Mouse (Mus musculus) fibroblast of lung, adult 2 months (primary cell): ENCODE measurements at regions not wholly inside any gene's neighbourhood (a gene's known extent, or its start where the extent isn't known, plus 50 kb on each side); places are given as distances from the start of the nearest gene placed in this dataset.

Source experiments
- DNase-seq: peaks from one replicate; pipeline ENCODE4 v3.0.0-alpha.2; 2011; ENCODE audit warnings: low read depth

- peak; percentile 40 for DNase-seq
These were observed 130.8 kb upstream of the Thbs1 start for GRCm38 (mm10) chr2:117980856-117981255.

DNA sequence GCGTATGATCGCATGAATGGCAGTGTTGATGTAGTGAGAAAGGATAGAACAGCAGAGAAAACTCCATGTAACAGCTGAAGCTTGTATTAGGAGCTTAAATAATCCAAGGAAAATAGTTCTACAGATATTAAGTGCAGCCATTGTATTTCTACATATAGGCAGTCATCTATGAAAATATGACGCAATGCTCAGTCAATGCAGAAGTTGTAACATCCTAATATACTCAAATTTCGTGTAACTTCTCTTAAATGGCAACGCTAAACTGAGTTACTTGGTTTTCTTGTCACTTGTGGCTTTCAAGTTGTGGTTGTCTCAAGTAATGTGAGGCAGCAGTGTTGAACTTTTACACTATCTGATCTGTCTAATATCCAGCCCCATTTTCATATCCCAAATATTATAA lies 127.1 kb upstream of the Thbs1 start:
- no peak for DNase-seq

DNA sequence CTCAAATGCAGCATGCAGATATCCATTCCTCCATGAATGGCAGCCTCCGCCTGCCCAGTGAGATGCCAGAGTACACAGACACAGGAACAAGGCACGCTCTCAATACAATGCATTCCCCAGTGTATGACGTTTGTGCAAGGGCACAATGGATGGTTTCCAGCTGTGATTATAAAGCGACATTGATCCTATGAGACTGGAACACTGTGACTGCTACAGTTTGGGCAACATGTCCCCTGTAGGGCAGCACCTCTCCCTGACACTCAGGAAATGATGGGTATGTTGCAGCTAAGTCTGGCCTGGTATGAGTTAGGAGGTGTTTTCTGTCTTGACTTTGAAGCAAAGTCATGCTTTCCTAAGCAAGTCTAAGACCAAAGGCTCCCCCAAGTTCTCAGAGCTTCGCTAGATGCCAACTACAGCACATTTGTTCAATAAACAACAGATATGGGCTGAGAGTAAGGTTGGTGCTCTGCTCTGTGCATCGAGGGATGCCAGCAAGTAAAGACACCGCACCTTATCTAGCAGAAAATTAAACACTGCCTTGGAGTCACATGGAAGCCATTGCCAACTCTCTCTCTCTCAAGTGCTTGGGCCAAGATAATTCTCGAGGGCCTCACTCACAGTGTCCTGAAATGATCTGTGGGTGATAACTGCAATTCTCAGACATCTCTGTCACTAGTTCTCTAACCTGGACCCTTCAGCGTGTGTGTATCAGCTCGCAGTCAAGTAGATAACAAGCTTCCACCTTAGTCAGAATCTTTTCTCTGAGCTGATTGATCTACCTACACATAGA lies 124.1 kb upstream of the Thbs1 start:
- no peak for DNase-seq

DNA sequence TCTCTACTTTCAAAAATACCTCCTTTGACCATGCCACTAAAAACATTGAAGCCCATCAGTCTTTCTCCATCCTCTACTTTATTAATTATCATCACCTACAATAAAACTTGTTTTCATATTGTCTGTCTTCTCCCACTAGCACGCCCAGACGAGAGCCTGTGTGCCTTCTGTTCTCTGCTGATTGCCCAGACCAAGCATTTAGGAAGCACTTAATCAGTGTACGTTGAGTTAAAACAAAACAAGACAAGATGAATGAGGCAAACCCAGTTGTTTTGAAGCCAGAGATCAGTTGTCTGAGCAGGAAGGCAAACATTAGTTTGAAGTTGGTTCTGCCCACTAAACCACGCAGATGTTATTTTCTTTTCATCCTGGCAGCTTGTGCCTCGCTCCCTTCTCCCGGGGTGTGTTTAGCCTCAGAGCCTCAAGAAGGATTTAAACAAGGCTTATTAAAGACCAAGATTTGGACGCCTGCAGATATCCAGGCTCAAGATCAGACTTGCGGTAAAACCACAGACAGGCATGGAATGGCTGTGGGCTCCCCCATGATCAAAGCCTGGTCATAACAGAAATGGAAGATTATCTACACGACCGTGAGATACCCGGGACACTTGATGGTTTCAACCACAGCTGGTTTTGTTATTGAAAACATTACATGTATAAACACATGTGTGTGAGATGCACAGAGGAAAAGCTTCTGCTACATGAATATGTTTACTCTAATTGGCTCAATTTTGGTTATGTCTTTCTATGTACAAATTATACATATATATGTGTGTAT lies 123.1 kb upstream of the Thbs1 start:
- peak; percentile 34 for DNase-seq

DNA sequence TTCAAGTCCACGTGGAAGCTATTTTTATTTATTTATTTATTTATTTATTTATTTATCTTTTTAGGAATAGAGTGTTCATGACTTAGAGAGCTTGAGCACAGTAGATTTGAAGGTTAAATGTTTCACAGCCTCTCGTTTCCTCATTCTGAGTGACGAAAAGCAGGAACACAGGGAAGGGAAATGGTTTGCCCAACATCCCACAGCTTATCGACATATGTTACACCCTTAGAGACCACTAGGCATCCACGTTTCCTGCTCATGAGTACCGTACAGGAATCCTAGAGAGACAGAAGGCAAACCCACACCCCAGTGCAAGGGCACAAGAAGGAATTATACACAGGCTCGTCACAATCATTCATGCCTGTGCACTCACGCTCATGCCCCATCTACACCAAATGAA lies 122.5 kb upstream of the Thbs1 start:
- DNase-seq = no peak

DNA sequence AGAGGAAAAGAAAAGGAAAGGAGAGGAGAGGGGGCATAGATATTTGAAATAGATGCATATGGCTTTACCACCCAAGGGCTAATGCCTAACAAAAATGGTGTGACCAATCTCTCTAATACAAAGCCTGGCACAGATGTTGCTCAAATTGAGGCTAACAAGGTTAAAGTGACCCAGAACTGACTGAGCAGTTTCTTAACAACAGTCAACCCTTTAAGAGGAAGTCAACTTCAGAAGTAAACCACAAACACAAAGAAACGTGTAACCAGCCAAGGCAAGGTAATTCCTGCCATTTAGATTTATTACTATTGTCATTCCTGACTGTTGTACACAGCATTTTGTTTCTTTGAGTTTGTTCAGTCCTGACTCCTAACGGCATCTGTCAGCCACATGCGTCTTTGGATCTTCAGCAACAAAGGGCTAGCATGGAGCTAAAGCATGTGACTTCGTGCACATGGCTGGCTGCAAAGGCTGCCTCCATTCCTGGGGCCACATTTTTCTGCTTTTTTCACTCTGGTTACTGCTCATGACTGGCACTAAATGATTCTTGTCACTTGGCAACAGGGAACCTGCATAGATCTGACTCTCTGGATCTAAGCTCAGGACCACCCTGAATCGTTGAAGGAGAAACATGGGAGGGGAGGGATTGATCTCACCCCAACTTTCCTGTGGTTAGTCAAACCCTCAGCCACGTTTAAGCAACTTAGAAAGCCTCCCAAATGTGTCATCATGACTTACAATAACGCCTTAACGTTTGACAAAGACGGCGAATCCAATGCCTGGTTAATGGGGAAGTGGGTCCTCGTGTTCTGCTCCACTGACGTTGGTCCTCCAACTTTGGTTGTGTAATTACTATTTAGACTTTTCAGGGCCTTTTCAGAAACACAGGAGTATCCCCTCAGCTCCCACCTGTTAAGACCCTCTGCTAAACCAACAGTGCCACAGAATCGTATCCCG lies 115.3 kb upstream of the Thbs1 start:
- DNase-seq = peak; percentile 50

- peak; percentile 77 for DNase-seq
These were observed 112.0 kb upstream of the Thbs1 start for GRCm38 (mm10) chr2:117999641-118000040.

GRCm38 (mm10) chr2:118004191-118004590 lies 107.5 kb upstream of the Thbs1 start:
- no peak for DNase-seq

DNA sequence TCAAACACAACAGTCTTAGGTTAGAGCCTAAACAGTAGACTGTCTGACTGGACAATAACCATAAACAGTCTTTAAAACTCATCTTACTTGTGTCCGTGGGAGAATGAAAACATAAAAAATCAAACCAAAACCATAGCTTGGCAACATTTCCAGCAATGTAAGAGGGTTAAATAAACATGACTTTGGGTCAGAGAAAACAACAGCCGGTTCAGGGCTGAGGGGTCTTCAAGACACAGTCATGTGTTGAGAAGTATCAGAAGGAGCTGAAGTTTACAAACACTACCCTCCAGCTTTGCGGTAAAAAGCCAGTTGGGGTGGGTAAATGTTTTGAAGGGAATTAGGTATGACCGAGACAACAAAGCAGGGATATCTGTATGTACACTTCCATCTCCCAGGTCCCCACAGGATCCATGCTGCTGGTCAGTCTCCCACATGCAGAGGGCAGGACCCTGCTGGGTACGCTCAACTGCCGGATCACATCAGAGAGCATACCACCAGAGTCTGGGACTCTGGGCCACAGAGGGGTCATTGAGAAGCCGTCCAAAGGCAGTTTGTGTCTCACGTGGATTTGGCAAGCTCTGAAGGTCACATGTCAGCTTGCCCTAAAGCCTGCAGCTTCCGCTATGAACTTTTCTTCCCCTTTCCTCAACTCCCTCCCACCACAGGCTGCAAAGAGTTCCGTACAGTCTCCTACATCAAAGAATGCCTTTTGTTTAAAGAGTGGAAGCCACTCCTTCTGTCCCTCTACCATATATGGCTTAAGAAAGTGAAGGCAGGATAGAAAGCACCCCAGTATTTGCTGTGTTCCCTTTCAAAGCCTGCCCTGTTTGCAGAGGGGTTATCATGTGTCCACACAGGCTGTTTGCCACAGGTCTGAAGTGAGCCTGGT lies 103.9 kb upstream of the Thbs1 start:
- DNase-seq = no peak

GRCm38 (mm10) chr2:118011679-118012078 lies 100.0 kb upstream of the Thbs1 start:
- no peak for DNase-seq

GRCm38 (mm10) chr2:118012211-118012610 lies 99.5 kb upstream of the Thbs1 start:
- no peak for DNase-seq

DNA sequence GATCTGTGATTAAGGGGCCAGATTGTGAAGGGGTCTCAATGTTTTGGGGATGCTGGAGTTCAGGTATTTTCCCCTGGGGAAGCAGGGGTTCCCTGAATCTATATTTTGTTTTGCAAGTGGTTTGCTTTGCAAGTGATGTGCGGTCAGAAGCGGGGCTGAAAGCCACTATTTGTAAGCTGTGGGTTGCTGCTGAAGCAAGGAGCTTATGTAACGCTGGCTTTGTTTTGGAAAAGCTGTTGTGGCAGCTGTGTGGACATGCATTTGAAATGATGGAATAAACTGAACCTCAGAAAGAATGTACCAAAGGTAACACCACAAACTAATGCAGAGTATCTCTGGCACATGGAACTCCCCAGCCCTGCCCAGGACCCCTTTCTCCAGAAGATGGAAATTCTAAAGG lies 98.5 kb upstream of the Thbs1 start:
- DNase-seq = no peak

GRCm38 (mm10) chr2:118015182-118015581 lies 96.5 kb upstream of the Thbs1 start:
- DNase-seq = no peak

GRCm38 (mm10) chr2:118025829-118026735 lies 85.6 kb upstream of the Thbs1 start:
- no peak for DNase-seq

- no peak for DNase-seq
These were observed 82.8 kb upstream of the Thbs1 start for GRCm38 (mm10) chr2:118028881-118029280.

DNA sequence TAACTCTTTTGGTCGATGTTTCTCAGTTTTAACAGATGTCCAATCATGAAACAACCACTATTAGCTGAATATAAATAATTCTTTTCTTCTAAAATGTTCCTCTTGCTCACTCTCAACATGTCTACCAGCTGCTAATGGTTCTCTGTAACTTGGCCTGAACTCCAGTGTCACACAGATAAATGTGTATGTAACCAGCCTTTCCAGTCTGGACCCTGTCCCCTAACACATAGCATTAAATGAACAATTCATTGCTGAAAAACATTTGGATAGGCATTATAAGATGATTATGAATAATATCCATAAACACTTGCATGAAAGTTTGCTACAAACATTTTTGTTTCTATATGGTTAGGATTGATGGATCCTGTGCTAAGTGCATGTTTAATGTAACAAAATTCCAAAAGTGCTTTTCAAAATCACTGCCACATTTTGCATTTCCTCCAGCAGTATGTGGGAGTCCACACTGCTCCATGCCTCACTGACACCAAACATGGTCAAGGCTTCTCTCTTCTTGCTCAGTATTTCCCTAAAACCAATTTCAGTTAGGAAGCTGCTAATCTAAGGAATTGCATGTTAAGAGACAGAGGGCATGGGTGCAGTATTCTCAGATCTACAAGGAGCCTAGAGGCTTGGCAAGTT lies 82.1 kb upstream of the Thbs1 start:
- no peak for DNase-seq

DNA sequence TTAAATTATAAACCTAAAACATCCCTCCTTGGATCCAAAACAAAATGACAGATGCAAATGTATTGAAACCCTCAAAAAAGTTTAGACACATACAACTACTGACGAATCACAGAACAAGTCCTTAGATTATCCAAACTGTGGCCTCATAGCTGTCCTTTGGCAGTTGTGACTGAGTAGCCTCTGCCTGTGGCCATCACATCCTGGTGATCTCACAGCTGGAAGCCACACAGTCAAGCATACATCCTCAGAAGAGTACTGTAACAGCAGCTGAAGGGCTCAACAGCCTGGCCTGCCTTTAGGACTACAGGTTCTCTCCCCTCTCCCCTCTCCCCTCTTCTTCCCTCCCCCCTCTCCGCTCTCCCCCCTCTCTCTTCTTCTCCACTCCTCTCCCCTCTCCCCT lies 80.0 kb upstream of the Thbs1 start:
- DNase-seq = no peak

- no peak for DNase-seq
These were observed 78.3 kb upstream of the Thbs1 start for GRCm38 (mm10) chr2:118033377-118033776.

GRCm38 (mm10) chr2:118034026-118034425 lies 77.7 kb upstream of the Thbs1 start:
- DNase-seq = no peak

GRCm38 (mm10) chr2:118035333-118035732 lies 76.3 kb upstream of the Thbs1 start:
- no peak for DNase-seq
